Mouse (Mus musculus) forebrain, embryonic 16.5 days (tissue): Measurements from ENCODE around the gene Olfr212. TPM values are rescaled to one million over a fixed set of nuclear protein-coding genes. Genes with fewer than 3 reads are reported as not detected.
"Not testable (repeated sequence)": the region's sequence is repeated elsewhere in the genome, so short reads cannot be mapped to it uniquely, and the experiment has no call there.

Source experiments
- ATAC-seq: fragments of 200-750 bp; cut with Nextera tagmentation; 2 replicates; pipeline ENCODE4 v1.8.0; 2017; ENCODE audit warnings: mild to moderate bottlenecking, moderate library complexity
- H3K27ac ChIP-seq: fragments of 300-500 bp; sonication (generic); 2 replicates; pipeline ENCODE4 v1.5.1; 2014; ENCODE audit warnings: low read length, control low read depth
- H3K27me3 ChIP-seq: fragments of 300-500 bp; sonication (generic); replicated peaks from 2 replicates; pipeline ENCODE4 v1.6.1; 2014; ENCODE audit warnings: low read length; ENCODE audit not compliant: control insufficient read depth, insufficient read depth
- H3K36me3 ChIP-seq: fragments of 300-500 bp; sonication (generic); 2 replicates; pipeline ENCODE4 v1.6.1; 2014; ENCODE audit not compliant: control insufficient read depth, insufficient read depth
- H3K4me1 ChIP-seq: fragments of 300-500 bp; sonication (generic); replicated peaks from 2 replicates; pipeline ENCODE4 v1.6.1; 2014; ENCODE audit warnings: low read length; ENCODE audit not compliant: control insufficient read depth, insufficient read depth
- H3K4me2 ChIP-seq: fragments of 300-500 bp; sonication (generic); 2 replicates; pipeline ENCODE4 v1.6.1; 2014; ENCODE audit warnings: mild to moderate bottlenecking, low read length, control low read depth
- H3K4me3 ChIP-seq: fragments of 300-500 bp; sonication (generic); replicated peaks from 2 replicates; pipeline ENCODE4 v1.5.1; 2014; ENCODE audit warnings: mild to moderate bottlenecking, low read length, control low read depth
- H3K9ac ChIP-seq: fragments of 300-500 bp; sonication (generic); replicated peaks from 2 replicates; pipeline ENCODE4 v1.6.1; 2014; ENCODE audit warnings: low read depth, low read length, control low read depth
- H3K9me3 ChIP-seq: fragments of 300-500 bp; sonication (generic); 2 replicates; pipeline ENCODE4 v1.6.1; 2016; ENCODE audit warnings: low read length; ENCODE audit not compliant: control insufficient read depth
- WGBS: fragments of 180-500 bp; shearing (Covaris S2); extraction: QIAGEN DNeasy Blood & Tissue Kit; methylation state at CpG from one replicate; pipeline ENCODE4 v1.1.7; 2014; 5-methylcytosine and 5-hydroxymethylcytosine counted together
- polyA plus RNA-seq: library from polyadenylated mRNA; unstranded; fragments of >200 nt; fragmentation: Nextera tagmentation; extraction: Ambion mirVana; gene quantifications from 2 replicates; pipeline ENCODE4 v1.2.1, GENCODE M21; 2015

The Olfr212 gene
- polyA plus RNA-seq, 1 experiment from 2014 or later = not detected

GRCm38 (mm10) chr6:116495960-116496359, 10.4 kb upstream of the Olfr212 start:
- Histone ChIP-seq H3K4me2 (no peak overlapping the region), H3K36me3 (no peaks in the 10 kb centered on the region), H3K27ac (no peak overlapping the region), H3K4me1 (no peaks in the 10 kb centered on the region), H3K27me3 (no peaks in the 10 kb centered on the region), H3K4me3 (no peak overlapping the region), H3K9ac (no peak overlapping the region), H3K9me3 (no peaks in the 10 kb centered on the region)
- ATAC-seq = no peak
- 91% methylated on average over 1 of the region's 1 CpGs for WGBS

DNA sequence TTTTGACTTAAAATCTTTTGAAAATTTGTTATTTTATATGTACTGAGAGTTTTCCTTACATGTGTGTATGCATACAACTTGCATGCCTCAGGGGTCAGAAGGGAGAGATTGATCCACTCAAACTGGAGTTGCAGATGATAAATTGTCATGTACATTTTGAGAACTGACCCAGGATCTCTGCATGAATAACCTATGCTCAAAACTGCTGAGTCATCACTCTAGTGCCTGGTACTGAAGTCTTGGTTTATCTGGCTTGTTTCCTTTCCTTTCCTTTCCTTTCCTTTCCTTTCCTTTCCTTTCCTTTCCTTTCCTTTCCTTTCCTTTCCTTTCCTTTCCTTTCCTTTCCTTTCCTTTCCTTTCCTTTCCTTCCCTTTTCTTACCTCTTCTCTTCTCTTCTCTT, 8.5 kb downstream of the Olfr212 start:
- H3K9ac ChIP-seq = no peak overlapping the region
- H3K36me3 ChIP-seq = no peaks in the 10 kb centered on the region
- no peaks in the 10 kb centered on the region for H3K4me1 ChIP-seq
- no peak overlapping the region for H3K4me2 ChIP-seq
- no peak overlapping the region for H3K4me3 ChIP-seq
- no peaks in the 10 kb centered on the region for H3K27me3 ChIP-seq
- H3K9me3 ChIP-seq = no peaks in the 10 kb centered on the region
- H3K27ac ChIP-seq = no peak overlapping the region
- ATAC-seq = no peak

DNA sequence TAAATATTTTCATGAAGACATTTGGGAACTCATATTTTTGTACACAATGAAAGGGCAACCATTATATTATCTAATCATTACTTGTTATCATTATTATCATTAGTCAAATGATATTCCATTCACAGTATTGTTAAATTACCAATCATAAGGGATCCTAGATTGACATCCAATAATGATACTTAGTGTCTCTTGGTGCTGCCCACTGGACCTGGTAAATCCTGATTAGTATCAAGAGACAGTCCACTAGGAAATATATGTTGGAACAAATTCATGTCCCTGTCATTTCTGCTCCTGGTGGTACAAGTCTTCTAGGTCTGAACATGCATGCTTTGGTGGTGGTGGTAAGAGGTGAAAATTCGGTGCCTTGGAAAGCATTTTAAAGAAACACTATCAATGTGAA, 31.8 kb downstream of the Olfr212 start, which contains the start of gene Olfr213:
Gene Olfr213, plus strand, starts transcription at position 301 of the 400 bp plus-strand sequence.
- ATAC-seq = no peak

DNA sequence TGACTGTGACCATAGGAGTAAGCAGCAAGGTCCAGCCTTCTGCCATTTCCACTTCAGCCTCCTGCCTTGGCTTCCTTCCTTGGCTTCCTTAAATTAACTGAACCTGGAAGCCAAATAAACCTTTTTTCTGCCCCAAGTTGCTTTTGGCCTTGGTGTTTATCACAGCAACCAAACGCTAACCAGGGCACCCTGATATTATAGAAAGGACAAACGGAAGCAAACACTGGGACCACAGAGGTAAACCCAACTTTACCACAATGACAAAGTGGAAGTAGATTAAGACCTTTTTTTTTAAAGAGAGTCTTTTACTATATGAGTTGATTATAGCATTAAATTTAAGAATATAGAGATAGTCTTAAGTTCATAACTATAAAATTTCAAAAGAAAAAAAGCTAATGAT, 36.2 kb downstream of the Olfr212 start:
- WGBS = 90% methylated on average over 2 of the region's 2 CpGs
- no peaks in the 10 kb centered on the region for H3K27me3 ChIP-seq
- ATAC-seq = no peak
- H3K9me3 ChIP-seq = no peaks in the 10 kb centered on the region
- no peak overlapping the region for H3K4me3 ChIP-seq
- no peak overlapping the region for H3K27ac ChIP-seq
- no peaks in the 10 kb centered on the region for H3K36me3 ChIP-seq
- no peak overlapping the region for H3K4me2 ChIP-seq
- no peak overlapping the region for H3K9ac ChIP-seq
- H3K4me1 ChIP-seq = no peaks in the 10 kb centered on the region

More for the DNA sequence above, 31.8 kb downstream of the Olfr212 start, which contains the start of gene Olfr213:
- Histone ChIP-seq H3K4me3 (no peak within 1 kb of the TSS), H3K9me3 (no peaks in the 10 kb centered on the region), H3K36me3 (no peaks in the 10 kb centered on the region), H3K4me1 (no peaks in the 10 kb centered on the region), H3K27me3 (no peaks in the 10 kb centered on the region), H3K9ac (no peak within 1 kb of the TSS), H3K4me2 (no peak within 1 kb of the TSS), H3K27ac (no peak within 1 kb of the TSS)
- WGBS = 90% methylated on average over 1 of the region's 1 CpGs

DNA sequence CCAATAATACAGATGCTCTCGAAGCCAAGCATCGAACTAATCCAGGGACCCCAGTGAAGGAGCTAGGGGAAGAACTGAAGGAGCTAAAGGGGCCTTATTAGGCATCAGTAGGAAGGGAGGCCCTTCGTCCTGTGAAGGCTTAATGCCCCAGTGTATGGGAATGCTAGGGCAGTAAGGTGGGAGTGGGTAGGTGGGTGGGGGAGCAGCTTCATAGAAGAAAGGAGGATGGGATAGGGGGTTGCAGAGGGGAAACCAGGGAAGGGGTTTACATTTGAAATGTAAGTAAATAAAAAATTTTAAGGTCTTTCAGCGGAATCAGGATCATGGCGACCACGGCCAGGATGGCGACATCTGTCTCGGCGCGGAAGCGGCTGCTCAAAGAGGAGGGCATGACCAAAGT, 44.5 kb downstream of the Olfr212 start, which contains the start of gene Gm5580:
Gene Gm5580, plus strand, starts transcription at position 301 of the 400 bp plus-strand sequence.
- not testable (repeated sequence) for H3K4me3 ChIP-seq, H3K27ac ChIP-seq, H3K4me2 ChIP-seq, H3K9ac ChIP-seq, H3K27me3 ChIP-seq, ATAC-seq, H3K9me3 ChIP-seq, H3K36me3 ChIP-seq, H3K4me1 ChIP-seq
- WGBS = 98% methylated on average over 11 of the region's 11 CpGs

DNA sequence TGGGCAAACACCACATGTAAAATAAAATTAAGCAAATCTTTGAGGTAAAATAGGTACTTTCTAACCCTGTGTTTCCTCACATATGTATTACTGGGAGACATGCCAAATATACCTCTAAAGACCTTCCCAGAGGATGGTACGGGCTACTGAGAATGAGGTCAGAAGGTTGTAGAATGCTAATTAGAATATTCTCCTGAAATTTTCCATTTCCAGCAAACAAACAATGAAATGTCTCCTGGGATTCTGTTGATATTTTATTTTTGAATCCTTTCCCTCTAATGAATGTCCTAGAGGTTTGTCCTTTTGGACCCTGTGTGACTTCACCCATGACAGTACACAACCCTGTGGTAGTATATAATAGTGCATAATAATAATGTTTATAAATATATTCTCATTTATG, 47.6 kb downstream of the Olfr212 start, which contains the start of gene Olfr214:
Gene Olfr214, plus strand, starts transcription at position 301 of the 400 bp plus-strand sequence.
- H3K4me3 ChIP-seq = no peak within 1 kb of the TSS
- WGBS = 83% methylated on average over 1 of the region's 1 CpGs

GRCm38 (mm10) chr6:116554952-116555351, 48.6 kb downstream of the Olfr212 start:
- 83% methylated on average over 3 of the region's 3 CpGs for WGBS
- H3K36me3 ChIP-seq = no peaks in the 10 kb centered on the region
- no peak overlapping the region for H3K27ac ChIP-seq
- no peaks in the 10 kb centered on the region for H3K9me3 ChIP-seq
- no peak overlapping the region for H3K4me2 ChIP-seq
- H3K9ac ChIP-seq = no peak overlapping the region
- H3K4me1 ChIP-seq = no peaks in the 10 kb centered on the region
- no peak overlapping the region for H3K4me3 ChIP-seq
- no peaks in the 10 kb centered on the region for H3K27me3 ChIP-seq
- no peak for ATAC-seq

More for the DNA sequence above, 47.6 kb downstream of the Olfr212 start, which contains the start of gene Olfr214:
- H3K9ac ChIP-seq = no peak within 1 kb of the TSS
- H3K9me3 ChIP-seq = no peaks in the 10 kb centered on the region
- no peak for ATAC-seq
- H3K27me3 ChIP-seq = no peaks in the 10 kb centered on the region
- H3K36me3 ChIP-seq = no peaks in the 10 kb centered on the region
- no peaks in the 10 kb centered on the region for H3K4me1 ChIP-seq
- H3K27ac ChIP-seq = no peak within 1 kb of the TSS
- H3K4me2 ChIP-seq = no peak within 1 kb of the TSS

Other genes with a start within 250 kb of the Olfr212 start
- gene Zfand4, start 242.3 kb upstream of the Olfr212 start, polyA plus RNA-seq = 7.2 and 8.7 TPM in 2 replicates
- gene March8, start 168.5 kb upstream of the Olfr212 start, polyA plus RNA-seq = 52.8 and 57.0 TPM in 2 replicates
- 0.37 and 0.52 TPM in 2 replicates for gene Alox5, start 45.3 kb upstream of the Olfr212 start, polyA plus RNA-seq
- not detected in 2 replicates for gene Olfr211, start 17.4 kb upstream of the Olfr212 start, polyA plus RNA-seq
- not detected in 2 replicates for gene Olfr213, start 31.9 kb downstream of the Olfr212 start, polyA plus RNA-seq
- 0.24 and 0.52 TPM in 2 replicates for gene Gm5580, start 44.6 kb downstream of the Olfr212 start, polyA plus RNA-seq
- not detected in 2 replicates for gene Olfr214, start 47.7 kb downstream of the Olfr212 start, polyA plus RNA-seq
- not detected in 2 replicates for gene Olfr215, start 77.7 kb downstream of the Olfr212 start, polyA plus RNA-seq
- gene Zfp422, start 122.5 kb downstream of the Olfr212 start, polyA plus RNA-seq = 202 and 234 TPM in 2 replicates
- gene Depp1, start 144.1 kb downstream of the Olfr212 start, polyA plus RNA-seq = 7.0 and 9.9 TPM in 2 replicates
- 7.9 and 8.5 TPM in 2 replicates for gene Rassf4, start 167.4 kb downstream of the Olfr212 start, polyA plus RNA-seq
- 0.81 and 1.4 TPM in 2 replicates for gene Tmem72, start 210.4 kb downstream of the Olfr212 start, polyA plus RNA-seq